Mouse (Mus musculus) erythroblast, embryonic 14.5 days (primary cell): ENCODE data around the gene Cfap97d1.

ENCODE experiments used
- GATA1 ChIP-seq: IDR thresholded peaks from 2 replicates; pipeline ENCODE4 v1.6.1; 2012; ENCODE audit warnings: low read length, inconsistent platforms, mixed read lengths
- TAL1 ChIP-seq: IDR thresholded peaks from 3 replicates; pipeline ENCODE4 v1.6.1; 2012; ENCODE audit warnings: low read length, inconsistent platforms, mixed read lengths

DNA sequence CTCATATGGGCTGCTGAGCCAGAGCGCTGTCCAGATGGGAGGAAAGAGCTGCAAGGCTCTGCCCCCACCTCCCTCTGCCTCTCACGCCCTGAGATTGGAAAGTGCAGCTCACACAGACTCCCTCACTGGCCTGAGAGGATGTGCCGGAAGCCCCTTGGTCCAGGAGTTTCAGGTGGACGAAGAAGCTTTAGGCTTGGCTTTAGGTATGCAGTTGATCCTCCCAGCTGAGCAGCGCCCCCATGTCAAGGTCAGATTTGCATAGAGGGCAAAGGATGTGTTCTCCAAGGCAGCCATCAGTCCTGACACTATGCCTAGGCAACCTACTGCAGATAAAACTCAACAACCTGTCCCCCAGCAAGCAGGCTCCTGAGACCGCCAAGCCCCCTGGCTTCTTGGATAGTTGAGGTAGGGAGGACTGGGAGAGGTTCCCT lies 1.1 kb upstream of the Cfap97d1 start:
- TF ChIP-seq GATA1 (no peak), TAL1 (no peak)
